Mouse (Mus musculus): ENCODE results near the gene Babam2. TPM values are rescaled to one million over a fixed set of nuclear protein-coding genes. Genes with fewer than 3 reads are reported as not detected.

The Babam2 gene
- polyA plus RNA-seq, 1 experiment: 92.8 TPM

- H3K4me3 ChIP-seq (ENCODE audit: low read depth, low read length): no peak overlapping the region
- no peaks in the 10 kb centered on the region for H3K36me3 ChIP-seq (ENCODE audit: control insufficient read depth, insufficient read depth, low read length, poor library complexity, severe bottlenecking)
- no peaks in the 10 kb centered on the region for H3K9me3 ChIP-seq (replicated peaks; ENCODE audit: control insufficient read depth, insufficient read depth, low read length, poor library complexity, severe bottlenecking)
- H3K4me1 ChIP-seq (ENCODE audit: control insufficient read depth, insufficient read depth, low read length): no peaks in the 10 kb centered on the region
- TF ChIP-seq CTCF (IDR thresholded peaks at IDR 0.05; ENCODE audit: low read depth, low read length) (no peak), POLR2A (IDR thresholded peaks at IDR 0.05; ENCODE audit: insufficient read depth, low read length) (no peak), EP300 (IDR thresholded peaks at IDR 0.05; ENCODE audit: insufficient read depth, low read depth, low read length) (no peak)
- H3K27me3 ChIP-seq (ENCODE audit: control insufficient read depth, insufficient read depth, low read length, poor library complexity, severe bottlenecking): no peaks in the 10 kb centered on the region
- no peak overlapping the region for H3K27ac ChIP-seq (ENCODE audit: insufficient read depth, low read length)
- no peak overlapping the region for H3K9ac ChIP-seq (ENCODE audit: low read depth, poor library complexity, severe bottlenecking)
Measured at GRCm38 (mm10) chr5:31742521-31743031, 45.1 kb downstream of the Babam2 start.

- Histone ChIP-seq H3K4me1 (ENCODE audit: control insufficient read depth, insufficient read depth, low read length) (no peaks in the 10 kb centered on the region), H3K9me3 (replicated peaks; ENCODE audit: control insufficient read depth, insufficient read depth, low read length, poor library complexity, severe bottlenecking) (peaks cover 2% of the 10 kb centered on the region; the same call in 1 of the 2 replicates), H3K9ac (ENCODE audit: low read depth, poor library complexity, severe bottlenecking) (no peak overlapping the region), H3K36me3 (ENCODE audit: control insufficient read depth, insufficient read depth, low read length, poor library complexity, severe bottlenecking) (no peaks in the 10 kb centered on the region), H3K27ac (ENCODE audit: insufficient read depth, low read length) (no peak overlapping the region), H3K27me3 (ENCODE audit: control insufficient read depth, insufficient read depth, low read length, poor library complexity, severe bottlenecking) (no peaks in the 10 kb centered on the region), H3K4me3 (ENCODE audit: low read depth, low read length) (no peak overlapping the region)
- TF ChIP-seq POLR2A (IDR thresholded peaks at IDR 0.05; ENCODE audit: insufficient read depth, low read length): no peak
- no peak for TF ChIP-seq CTCF (IDR thresholded peaks at IDR 0.05; ENCODE audit: low read depth, low read length)
- no peak for TF ChIP-seq EP300 (IDR thresholded peaks at IDR 0.05; ENCODE audit: insufficient read depth, low read depth, low read length)
Measured at GRCm38 (mm10) chr5:31749401-31749800, 51.9 kb downstream of the Babam2 start.

GRCm38 (mm10) chr5:31750231-31750925 lies 52.9 kb downstream of the Babam2 start:
- no peak overlapping the region for H3K4me3 ChIP-seq (ENCODE audit: low read depth, low read length)
- H3K27me3 ChIP-seq (ENCODE audit: control insufficient read depth, insufficient read depth, low read length, poor library complexity, severe bottlenecking): no peaks in the 10 kb centered on the region
- no peak overlapping the region for H3K27ac ChIP-seq (ENCODE audit: insufficient read depth, low read length)
- H3K36me3 ChIP-seq (ENCODE audit: control insufficient read depth, insufficient read depth, low read length, poor library complexity, severe bottlenecking): no peaks in the 10 kb centered on the region
- no peaks in the 10 kb centered on the region for H3K4me1 ChIP-seq (ENCODE audit: control insufficient read depth, insufficient read depth, low read length)
- peaks cover 8% of the 10 kb centered on the region for H3K9me3 ChIP-seq (replicated peaks; ENCODE audit: control insufficient read depth, insufficient read depth, low read length, poor library complexity, severe bottlenecking)
- no peak overlapping the region for H3K9ac ChIP-seq (ENCODE audit: low read depth, poor library complexity, severe bottlenecking)
- TF ChIP-seq EP300 (IDR thresholded peaks at IDR 0.05; ENCODE audit: insufficient read depth, low read depth, low read length): no peak
- no peak for TF ChIP-seq POLR2A (IDR thresholded peaks at IDR 0.05; ENCODE audit: insufficient read depth, low read length)
- TF ChIP-seq CTCF (IDR thresholded peaks at IDR 0.05; ENCODE audit: low read depth, low read length): no peak

GRCm38 (mm10) chr5:31750955-31751354 lies 53.5 kb downstream of the Babam2 start:
- H3K27ac ChIP-seq (ENCODE audit: insufficient read depth, low read length): no peak overlapping the region
- TF ChIP-seq EP300 (IDR thresholded peaks at IDR 0.05; ENCODE audit: insufficient read depth, low read depth, low read length) (no peak), POLR2A (IDR thresholded peaks at IDR 0.05; ENCODE audit: insufficient read depth, low read length) (no peak), CTCF (IDR thresholded peaks at IDR 0.05; ENCODE audit: low read depth, low read length) (no peak)
- no peaks in the 10 kb centered on the region for H3K36me3 ChIP-seq (ENCODE audit: control insufficient read depth, insufficient read depth, low read length, poor library complexity, severe bottlenecking)
- no peaks in the 10 kb centered on the region for H3K4me1 ChIP-seq (ENCODE audit: control insufficient read depth, insufficient read depth, low read length)
- no peak overlapping the region for H3K9ac ChIP-seq (ENCODE audit: low read depth, poor library complexity, severe bottlenecking)
- no peaks in the 10 kb centered on the region for H3K27me3 ChIP-seq (ENCODE audit: control insufficient read depth, insufficient read depth, low read length, poor library complexity, severe bottlenecking)
- H3K9me3 ChIP-seq (replicated peaks; ENCODE audit: control insufficient read depth, insufficient read depth, low read length, poor library complexity, severe bottlenecking): peaks cover 11% of the 10 kb centered on the region
- H3K4me3 ChIP-seq (ENCODE audit: low read depth, low read length): no peak overlapping the region

GRCm38 (mm10) chr5:31754634-31755033 lies 57.1 kb downstream of the Babam2 start:
- Histone ChIP-seq H3K27me3 (ENCODE audit: control insufficient read depth, insufficient read depth, low read length, poor library complexity, severe bottlenecking) (no peaks in the 10 kb centered on the region), H3K9me3 (replicated peaks; ENCODE audit: control insufficient read depth, insufficient read depth, low read length, poor library complexity, severe bottlenecking) (peaks cover 11% of the 10 kb centered on the region), H3K9ac (ENCODE audit: low read depth, poor library complexity, severe bottlenecking) (no peak overlapping the region), H3K36me3 (ENCODE audit: control insufficient read depth, insufficient read depth, low read length, poor library complexity, severe bottlenecking) (no peaks in the 10 kb centered on the region), H3K27ac (ENCODE audit: insufficient read depth, low read length) (no peak overlapping the region), H3K4me3 (ENCODE audit: low read depth, low read length) (no peak overlapping the region), H3K4me1 (ENCODE audit: control insufficient read depth, insufficient read depth, low read length) (no peaks in the 10 kb centered on the region)
- TF ChIP-seq CTCF (IDR thresholded peaks at IDR 0.05; ENCODE audit: low read depth, low read length) (no peak), POLR2A (IDR thresholded peaks at IDR 0.05; ENCODE audit: insufficient read depth, low read length) (no peak), EP300 (IDR thresholded peaks at IDR 0.05; ENCODE audit: insufficient read depth, low read depth, low read length) (no peak)

- Histone ChIP-seq H3K4me3 (ENCODE audit: low read depth, low read length) (no peak overlapping the region), H3K4me1 (ENCODE audit: control insufficient read depth, insufficient read depth, low read length) (no peaks in the 10 kb centered on the region), H3K36me3 (ENCODE audit: control insufficient read depth, insufficient read depth, low read length, poor library complexity, severe bottlenecking) (no peaks in the 10 kb centered on the region), H3K27ac (ENCODE audit: insufficient read depth, low read length) (no peak overlapping the region), H3K9me3 (replicated peaks; ENCODE audit: control insufficient read depth, insufficient read depth, low read length, poor library complexity, severe bottlenecking) (peaks cover 11% of the 10 kb centered on the region), H3K27me3 (ENCODE audit: control insufficient read depth, insufficient read depth, low read length, poor library complexity, severe bottlenecking) (no peaks in the 10 kb centered on the region), H3K9ac (ENCODE audit: low read depth, poor library complexity, severe bottlenecking) (no peak overlapping the region)
- TF ChIP-seq POLR2A (IDR thresholded peaks at IDR 0.05; ENCODE audit: insufficient read depth, low read length) (no peak), CTCF (IDR thresholded peaks at IDR 0.05; ENCODE audit: low read depth, low read length) (no peak), EP300 (IDR thresholded peaks at IDR 0.05; ENCODE audit: insufficient read depth, low read depth, low read length) (no peak)
Measured at GRCm38 (mm10) chr5:31755255-31755654, 57.8 kb downstream of the Babam2 start.
